Mouse (Mus musculus): ENCODE results near the gene Ano6.

- TF ChIP-seq POLR2A (IDR thresholded peaks at IDR 0.05; ENCODE audit: insufficient read depth, low read depth, low read length) (no peak), EP300 (IDR thresholded peaks at IDR 0.05; ENCODE audit: insufficient read depth, low read depth, low read length) (no peak)
Observed at GRCm38 (mm10) chr15:95910099-95910780, 119.6 kb downstream of the Ano6 start.
